Mouse (Mus musculus): ENCODE data around the gene Eif1ad.

DNA sequence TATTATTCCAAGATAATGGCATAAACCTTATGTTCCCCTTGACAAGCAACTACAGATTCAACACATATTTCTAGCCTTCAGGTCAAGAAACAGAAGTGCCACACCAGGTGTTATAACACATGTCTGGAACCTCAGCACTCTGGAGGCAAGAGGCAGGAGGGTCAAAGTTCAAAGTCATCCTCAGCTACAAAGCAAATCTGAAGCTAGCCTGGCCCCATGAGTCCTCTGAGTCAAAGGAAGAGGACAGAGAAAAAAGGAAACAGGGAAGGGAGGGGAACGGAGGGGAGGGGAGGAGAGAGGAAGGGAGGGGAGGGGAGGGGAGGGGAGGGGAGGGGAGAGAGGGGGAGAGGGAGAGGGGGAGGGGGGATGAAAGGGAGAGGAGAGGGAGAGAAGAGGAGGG is 10.5 kb upstream of the Eif1ad start:
- no peak for TF ChIP-seq CTCF (IDR thresholded peaks at IDR 0.05; ENCODE audit: low read depth, low read length)
- TF ChIP-seq POLR2A (IDR thresholded peaks at IDR 0.05; ENCODE audit: borderline replicate concordance, low read depth, low read length) = no peak
